Mouse (Mus musculus) embryo, embryonic 9.5 days (tissue): ENCODE measurements at regions not wholly inside any gene's neighbourhood (a gene's known extent, or its start where the extent isn't known, plus 50 kb on each side); places are given as distances from the start of the nearest gene placed in this dataset.
A peak's percentile ranks its signal among the peaks of the same experiment; 100 is the strongest.
"Not testable (repeated sequence)": the region's sequence is repeated elsewhere in the genome, so short reads cannot be mapped to it uniquely, and the experiment has no call there.

ENCODE experiments used
- DNase-seq: peaks from one replicate; pipeline ENCODE4 v3.0.0-alpha.2; 2017; ENCODE audit errors: extremely low spot score

DNA sequence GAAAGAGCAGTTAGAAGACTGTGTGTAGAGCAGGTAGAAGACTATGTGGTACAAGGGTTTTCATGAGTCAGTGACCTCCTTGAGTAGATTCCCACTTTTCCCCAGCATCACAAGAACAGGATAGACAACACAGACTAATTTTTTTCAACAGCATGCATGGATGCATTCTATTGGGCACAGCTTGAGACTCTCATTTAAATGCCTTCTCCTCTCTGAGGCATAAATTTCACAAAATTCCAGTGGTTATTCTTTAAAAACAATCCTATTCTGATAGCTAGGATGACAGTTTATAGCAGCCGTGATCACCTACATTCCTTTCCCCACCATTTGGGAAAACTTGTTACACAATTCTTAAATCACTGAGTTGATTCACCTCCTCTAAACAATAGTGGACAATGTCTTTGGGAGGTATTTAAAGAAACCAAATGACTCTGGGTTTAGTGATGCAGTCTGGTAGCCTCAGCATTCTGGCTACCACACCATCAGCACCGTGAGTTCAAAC lies 418.7 kb downstream of the Hs3st1 start:
- DNase-seq = no peak

DNA sequence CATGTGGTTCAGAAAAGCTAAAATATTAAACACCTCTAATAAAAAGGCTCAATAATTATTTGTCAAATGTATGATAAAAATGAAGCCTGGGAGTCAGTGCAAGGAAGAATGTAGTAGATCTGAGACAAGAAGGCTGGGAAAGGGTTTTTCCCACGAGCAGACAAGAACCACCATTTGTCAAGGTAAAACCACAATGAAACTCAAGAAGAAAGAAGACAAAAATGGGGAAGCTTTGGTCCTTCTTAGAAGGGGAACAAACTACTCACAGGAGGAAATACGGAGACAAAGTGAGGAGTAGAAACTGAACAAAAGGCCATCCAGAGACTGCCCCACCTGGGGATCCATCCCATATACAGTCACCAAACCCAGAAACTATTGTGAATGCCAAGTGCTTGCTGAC lies 420.0 kb downstream of the Hs3st1 start:
- no peak for DNase-seq

DNA sequence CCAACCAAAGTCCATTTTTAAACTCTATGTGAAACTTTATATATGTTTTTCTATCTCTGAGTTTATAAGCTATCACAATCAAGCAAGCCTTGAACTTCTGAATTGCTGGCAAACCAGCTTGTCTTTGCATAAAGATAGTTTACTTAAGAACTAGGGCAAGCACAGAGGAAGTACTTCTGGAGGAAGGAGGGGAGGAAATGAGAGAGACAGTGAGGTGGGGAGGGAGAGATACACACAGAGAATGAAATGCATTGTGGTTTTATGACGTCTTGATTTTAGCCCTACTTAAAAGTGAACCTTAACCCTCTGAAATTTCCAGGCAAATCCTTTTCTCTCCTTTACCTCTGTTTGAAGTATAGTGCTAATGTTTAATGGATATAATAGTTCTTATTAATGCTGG lies 421.0 kb downstream of the Hs3st1 start:
- no peak for DNase-seq

DNA sequence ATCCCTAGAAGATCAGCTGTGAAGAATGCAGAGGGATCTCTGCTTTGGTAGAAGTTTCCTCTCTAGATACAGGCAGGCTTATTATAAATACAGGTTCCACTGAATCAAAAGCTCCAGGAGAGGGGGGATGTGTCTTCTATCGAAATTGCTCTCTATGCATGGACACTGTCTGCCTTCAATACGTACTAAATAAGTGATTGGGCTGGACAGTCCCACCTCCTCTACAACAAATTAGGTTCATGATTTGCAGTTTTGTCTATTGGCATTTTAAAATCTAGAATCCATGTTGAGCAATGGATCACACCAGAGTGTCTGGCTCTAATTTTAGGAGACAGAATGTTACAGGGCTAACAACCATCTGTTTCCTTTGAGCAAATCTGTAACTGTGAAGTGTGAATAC lies 429.9 kb downstream of the Hs3st1 start:
- DNase-seq = no peak

DNA sequence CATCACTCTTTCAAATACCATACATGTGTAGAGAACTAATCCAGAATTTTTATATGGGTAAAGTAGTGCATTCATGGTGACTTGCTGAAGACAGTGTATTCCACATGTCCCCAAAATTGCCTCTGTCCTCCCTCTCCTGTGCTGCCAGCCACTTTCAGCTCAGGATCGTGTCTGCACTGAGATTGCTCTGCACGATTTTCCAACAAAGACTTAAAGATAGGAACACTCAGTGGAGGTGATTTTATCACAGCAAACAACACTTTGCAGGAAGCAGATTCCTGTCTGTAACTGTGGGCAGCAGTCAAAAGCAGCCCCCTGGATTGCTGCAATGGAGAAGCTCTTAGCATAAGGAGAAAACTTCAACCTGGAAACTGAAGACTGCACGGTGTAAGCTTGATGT lies 438.8 kb downstream of the Hs3st1 start:
- DNase-seq = no peak

DNA sequence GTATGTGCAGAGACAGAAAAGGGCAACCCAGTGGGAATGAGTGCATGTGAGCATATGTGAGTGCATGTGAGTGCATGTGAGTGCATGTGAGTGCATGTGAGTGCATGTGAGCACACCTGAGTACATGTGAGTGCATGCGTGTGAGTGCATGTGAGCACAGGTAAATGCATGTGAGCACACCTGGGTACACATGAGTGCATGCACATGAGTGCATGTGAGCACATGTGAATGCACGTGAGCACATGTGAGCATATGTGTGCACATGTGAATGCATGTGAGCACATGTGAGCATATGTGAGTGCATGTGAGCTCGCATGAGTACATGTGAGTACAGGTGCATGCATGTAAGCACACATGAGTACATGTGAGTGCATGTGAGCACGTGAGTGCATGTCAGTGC lies 434.6 kb upstream of the Clnk start:
- no peak for DNase-seq

DNA sequence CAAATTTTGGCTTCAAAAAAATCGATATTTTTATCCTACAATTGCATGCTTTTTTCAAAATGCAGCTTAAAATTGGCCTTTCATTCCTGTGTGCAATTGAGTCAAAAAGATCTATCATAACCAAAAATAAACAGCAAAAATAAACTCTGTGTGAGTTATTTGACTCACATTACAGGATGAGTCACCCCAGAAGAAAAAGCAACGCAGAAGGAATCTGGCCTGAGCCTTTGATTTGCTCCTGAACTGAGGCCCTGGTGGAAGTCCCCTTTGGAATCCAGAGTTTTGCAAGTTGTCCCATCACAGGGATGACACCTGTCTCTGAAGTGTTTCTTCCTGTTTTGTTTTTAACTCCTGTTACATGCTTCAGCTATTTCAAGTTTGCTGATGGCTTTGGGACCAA lies 429.2 kb upstream of the Clnk start:
- no peak for DNase-seq

DNA sequence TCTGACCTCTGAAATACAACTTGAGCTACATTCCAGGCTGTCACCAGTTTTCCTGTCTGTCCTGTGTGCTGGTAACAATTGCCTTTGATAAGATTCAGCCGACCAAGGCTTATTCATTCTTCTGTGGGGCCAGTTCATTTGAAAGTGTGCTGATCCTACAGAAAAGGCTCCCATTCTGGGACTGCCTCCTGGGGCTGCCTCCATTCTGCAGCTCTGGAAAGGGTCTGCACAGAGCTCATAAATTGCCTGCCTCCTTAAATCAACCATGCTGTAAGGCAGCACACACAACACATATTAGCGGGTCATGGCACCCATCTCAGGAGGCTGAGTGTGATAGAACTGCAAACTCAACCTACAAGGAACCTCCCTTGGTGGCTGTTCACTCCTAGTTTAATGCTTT lies 416.2 kb upstream of the Clnk start:
- peak; percentile 30 for DNase-seq

DNA sequence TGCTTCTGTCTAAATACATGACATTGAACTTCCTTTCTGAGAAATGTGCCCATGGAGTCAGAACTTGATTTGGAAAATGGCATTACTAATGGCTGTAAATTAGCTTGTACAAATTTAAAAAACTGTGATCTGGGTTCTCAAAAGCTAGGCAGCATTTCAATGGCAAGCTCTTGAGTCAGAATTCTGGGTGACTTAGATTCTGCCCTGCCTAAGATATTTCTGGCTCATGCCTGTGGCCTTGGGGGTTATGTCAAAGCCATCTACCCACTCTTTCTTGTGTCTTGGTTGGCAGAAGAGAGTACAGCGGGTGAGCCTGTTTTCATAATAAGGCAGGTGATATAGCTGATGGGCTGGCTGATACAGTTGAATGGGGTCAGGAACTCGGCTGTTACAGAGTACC lies 404.4 kb upstream of the Clnk start:
- no peak for DNase-seq

DNA sequence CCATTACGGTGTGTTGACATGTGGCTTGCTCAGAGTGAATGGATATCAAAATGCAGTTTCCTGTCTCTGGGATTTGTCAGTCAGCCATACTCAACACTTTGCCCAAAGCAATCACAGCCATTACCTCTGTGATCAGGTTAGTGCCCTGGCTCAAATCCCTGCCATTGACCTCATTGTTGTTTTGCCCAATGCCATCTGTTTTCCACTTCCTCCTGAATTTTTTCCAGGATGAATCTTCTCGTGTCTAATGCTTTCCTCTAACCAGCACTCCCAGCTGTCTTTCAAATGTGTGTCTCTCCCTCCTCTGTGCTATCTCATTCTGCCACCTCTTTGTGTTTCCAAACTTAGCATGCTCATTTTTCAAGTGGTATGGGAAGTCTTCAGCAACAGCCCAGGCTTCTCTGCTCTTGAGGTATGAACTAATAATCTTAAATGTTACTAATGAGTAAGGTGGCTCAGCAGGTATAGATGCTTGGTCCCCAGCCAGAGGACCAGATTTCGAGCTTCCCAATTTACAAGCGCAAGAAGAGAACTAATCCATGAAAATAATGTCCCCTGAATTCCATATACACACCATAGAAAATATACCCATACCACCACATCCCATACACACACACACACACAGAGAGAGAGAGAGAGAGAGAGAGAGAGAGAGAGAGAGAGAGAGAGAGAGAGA lies 397.2 kb upstream of the Clnk start:
- no peak for DNase-seq

DNA sequence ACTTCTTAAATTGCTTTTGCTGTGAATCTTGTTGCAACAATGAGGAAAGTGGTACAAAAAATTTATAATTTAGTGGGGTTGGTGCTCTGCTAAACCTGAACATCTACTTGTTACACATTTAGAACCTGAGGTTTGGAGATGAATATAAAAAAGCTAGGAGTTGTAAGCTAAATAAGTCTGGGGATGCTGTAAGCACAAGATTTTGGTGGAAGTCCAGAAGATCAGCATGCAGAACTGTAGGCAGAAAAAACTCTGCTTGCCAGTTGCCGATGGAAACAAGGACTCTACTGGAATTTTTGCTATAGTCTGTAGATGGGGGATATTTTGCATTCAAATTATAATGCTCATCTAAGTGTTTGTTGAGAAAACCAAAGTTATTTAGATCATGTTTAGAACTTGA lies 390.5 kb upstream of the Clnk start:
- no peak for DNase-seq

DNA sequence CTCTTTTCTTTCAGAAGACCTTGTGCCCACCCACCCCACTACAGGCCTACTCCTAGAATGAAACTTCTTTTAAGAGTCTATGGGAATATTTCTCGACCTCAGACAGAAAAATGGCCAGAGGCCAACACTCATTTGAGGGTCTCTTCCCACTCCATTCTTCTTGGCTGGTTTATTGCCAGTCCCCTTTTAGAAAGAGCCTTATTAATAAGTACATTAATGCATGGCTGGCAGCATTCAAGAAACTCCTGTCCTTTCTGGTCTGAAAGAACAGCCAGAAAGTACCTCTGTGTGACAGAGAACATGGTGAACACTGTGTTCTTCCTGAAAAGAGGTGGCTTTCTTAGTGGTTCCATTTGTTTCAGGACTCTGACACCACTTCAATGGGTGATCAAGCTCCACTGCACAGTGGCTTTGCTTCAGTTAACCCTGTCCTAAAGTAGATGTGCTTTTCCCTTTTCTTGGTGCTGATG lies 384.1 kb upstream of the Clnk start:
- DNase-seq = no peak

DNA sequence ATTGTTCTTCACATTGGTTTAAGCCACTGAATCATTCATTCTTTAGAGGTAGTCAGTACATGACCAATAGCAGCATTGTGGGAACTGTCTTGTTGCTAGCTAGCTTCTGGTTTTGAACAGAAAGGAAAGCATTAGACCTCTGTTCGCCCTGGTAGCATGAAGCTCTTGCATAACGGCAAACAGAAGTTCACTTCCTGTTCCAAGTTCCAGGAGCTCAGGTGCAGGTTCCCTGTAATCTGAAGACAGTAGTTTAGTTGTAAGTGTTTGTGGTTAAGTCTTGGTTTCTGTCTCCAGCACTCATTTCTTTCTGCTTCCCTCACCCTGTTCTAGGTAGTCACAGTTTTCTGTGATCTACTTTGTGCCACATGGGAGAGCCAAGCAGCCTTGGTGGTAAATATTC lies 381.1 kb upstream of the Clnk start:
- DNase-seq = no peak

DNA sequence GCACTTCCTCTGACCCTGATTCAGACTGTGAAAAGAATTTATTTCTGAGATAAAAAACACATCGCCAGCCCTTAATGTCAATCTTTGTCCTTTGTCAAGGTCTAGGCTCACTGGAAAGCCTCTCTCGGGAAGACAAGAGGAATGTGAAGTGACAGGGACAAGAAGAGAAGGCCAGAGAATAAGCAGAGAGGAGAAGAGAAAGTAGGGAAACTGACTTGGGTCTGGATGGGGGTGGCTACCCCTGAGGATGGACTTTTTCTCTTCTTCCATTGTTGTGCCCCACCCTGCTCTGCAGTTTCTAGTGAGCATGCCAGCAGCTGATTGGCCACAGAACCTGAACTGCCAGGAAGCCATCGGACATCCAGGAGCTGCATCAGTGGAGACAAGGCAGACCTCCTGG lies 375.6 kb upstream of the Clnk start:
- DNase-seq = no peak

DNA sequence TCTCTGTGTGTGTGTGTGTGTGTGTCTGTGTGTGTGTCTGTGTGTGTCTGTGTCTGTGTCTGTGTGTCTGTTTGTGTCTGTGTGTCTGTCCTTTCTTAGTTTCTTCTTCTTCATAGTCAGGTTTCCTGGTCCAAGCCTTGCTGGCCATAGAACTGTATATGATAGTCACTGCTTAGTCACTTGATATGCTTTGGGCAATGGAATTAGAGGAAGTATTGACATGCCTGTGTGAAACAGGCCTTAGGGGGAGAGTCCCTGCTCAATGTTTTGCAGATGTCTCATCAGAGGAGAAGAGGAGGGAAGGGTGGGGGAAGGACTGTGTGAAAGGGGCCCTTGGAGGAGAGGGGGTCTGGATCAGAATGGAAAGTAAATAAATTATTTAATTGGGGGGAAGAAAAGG lies 374.4 kb upstream of the Clnk start:
- DNase-seq = no peak

DNA sequence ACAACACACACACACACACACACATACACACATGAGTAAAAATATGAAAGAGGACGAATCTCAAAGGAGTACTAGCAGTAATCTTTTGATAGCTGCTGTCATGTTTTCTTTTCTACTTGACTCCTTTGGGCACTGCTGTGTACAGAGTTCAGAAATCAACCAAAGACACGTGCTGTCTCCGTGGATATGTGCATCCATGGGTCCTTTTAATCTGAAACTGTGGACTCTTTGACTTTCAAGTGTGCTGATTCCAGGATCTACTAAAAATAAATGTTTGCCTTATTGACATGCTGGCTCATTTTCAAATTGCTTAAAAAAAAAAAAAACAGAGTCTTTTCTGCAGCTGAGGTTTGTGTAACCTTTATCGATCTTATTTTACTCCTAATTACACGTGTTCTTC lies 343.1 kb upstream of the Clnk start:
- no peak for DNase-seq

DNA sequence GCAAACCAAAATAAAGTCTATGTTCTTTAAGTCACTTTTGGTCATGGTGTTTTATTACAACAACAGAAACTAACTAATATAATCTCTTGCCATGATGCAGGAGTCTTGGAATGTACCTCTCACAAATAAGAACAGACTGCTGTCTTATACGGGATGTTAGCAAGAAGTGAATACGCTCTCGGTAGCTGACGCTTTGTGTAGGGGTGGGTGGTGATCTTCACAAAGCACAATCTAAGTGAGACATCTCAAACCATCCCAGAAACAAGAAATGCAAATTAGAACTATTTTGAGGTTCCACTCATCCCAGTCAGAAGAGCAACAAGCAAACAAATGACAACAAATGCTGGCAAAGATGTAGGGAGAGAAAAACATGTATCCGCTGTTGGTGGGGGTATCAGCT lies 339.7 kb upstream of the Clnk start:
- no peak for DNase-seq

DNA sequence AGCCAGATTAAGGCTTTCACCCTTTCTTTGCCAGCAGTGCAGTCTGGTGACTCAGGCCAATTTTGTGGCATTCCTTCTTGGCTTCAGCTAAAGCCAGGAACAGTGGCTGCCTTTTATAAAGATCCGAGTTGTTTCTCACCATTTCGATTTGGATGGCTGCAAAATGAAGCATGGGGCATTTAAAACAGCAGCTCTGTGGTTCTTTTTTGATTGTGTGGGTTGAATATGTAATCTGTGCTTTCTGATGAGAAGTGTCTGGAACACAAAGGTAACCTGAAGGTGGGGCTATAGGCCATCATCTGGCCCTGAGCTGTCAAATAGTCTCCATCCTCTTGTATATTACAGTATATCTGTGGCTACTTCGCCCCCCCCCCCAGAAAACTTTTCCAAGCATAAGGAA lies 338.4 kb upstream of the Clnk start:
- DNase-seq = no peak

DNA sequence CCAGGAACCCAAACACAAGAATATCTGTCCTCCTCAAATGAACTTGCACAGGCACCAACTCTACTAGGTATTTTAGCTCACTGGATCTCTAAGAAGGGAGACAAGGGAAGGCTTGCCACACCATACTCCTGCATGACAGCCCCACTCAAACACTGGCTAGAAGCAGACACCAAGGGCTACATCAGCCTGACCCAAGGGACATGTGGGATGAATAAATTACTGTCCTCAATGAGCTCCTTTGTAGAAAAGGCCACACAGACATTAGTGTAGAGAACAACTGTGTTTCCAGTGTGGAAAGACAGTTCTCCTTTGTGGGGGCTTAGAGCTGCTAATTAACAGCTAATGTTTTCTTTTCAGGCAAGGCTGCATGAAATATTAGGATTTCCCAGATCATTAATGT lies 335.9 kb upstream of the Clnk start:
- no peak for DNase-seq

DNA sequence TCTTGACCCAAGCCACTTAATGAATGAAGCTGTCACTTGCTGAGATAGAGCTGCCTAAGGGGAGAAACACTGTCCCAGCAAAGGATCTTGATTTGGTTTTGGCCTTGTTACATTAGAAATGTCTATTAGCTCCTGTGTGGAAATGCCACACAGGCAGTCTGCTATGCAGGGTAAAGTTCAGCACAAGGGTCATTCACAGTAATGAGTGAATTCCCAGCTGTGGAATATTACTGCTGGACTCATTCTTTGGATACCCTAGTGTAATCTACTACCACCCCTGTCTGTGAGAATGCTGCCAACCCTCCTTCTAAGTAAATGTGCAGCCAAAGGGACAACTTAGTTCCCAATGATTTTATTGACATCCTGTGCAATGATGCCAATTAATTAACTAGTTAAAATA lies 322.2 kb upstream of the Clnk start:
- no peak for DNase-seq

DNA sequence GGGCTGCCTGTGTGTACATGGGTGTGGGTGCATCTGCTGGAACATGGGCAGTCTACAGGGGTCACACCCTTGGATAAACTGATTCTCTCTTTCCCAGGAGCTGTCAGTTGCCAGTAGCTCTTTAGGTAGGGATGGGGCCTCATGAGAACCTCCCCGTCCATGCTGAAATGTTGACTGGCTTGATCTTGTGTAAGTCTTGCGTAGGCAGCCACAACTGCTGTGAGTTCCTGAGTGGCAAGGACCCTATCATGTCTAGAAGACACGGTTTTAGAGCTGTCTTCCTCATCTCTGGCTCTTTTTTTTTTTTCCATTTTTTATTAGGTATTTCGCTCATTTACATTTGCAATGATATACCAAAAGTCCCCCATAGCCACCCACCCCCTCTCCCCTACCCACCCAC lies 314.5 kb upstream of the Clnk start:
- DNase-seq = not testable (repeated sequence)

DNA sequence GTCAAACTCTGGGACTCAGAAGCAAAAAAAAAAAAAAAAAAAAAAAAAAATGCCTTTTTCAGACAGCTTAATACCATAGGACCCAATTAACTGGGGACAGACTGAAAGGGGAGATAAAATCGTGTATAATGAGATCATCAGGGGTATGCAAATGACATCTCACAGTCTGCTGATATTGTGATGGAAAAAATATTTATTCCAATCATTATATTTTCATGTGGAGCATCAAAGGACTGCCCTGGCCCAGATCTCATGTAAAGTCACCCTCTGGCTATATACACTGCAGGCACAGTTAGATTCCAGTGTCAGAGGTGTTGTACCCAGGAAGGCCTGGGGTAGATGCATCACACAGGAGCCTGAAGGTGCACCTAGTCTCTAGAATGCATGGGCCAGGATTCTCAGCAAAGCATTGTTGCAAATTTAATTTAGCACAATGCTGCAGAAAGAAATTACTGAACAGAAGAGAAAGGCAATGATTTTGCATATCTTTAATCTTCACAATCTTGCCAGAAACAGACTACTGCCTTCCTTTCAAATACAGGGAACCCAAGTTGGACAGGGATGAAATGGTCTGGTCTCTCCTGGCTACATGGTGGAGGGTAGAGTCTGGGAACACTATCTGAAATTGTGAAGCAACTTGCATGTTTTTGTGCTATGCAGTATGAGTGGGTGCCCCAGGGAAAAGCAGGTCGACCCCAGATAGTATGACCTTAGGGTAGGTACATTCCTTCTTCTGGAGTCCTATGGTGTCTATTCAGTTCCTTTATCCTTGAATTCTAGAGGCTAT lies 305.2 kb upstream of the Clnk start:
- DNase-seq = no peak

DNA sequence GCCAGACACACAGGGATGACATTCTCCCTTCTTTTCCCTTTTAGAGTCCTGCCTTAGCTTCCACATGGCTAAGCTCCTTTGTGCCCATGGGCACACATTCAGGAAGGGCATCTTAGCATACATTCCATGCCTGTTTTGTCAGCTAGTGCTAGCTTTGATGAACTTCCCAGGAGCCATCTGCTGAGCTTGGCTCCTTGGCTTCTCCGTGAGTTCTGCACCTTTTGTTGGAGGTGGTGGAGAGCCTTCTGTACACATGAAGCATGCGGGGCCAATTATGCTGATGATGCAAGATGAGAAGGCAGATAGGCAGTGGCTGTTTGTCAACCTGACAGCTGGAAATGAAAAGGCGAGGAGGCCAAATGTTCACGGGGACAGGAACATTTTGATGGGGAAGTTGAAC lies 304.4 kb upstream of the Clnk start:
- no peak for DNase-seq
